Mouse (Mus musculus) forebrain, postnatal 0 days (tissue): ENCODE results near the gene Sdc3. TPM values are rescaled to one million over a fixed set of nuclear protein-coding genes. Genes with fewer than 3 reads are reported as not detected.
A peak's percentile ranks its signal among the peaks of the same experiment; 100 is the strongest.

Experiments used
- ATAC-seq: fragments of 200-750 bp; cut with Nextera tagmentation; 2 replicates; pipeline ENCODE4 v1.8.0; 2017; ENCODE audit warnings: mild to moderate bottlenecking, moderate library complexity
- DNase-seq: peaks from one replicate; pipeline ENCODE4 v3.0.0-alpha.2; 2015
- H3K27ac ChIP-seq: fragments of 300-500 bp; sonication (generic); 2 replicates; pipeline ENCODE4 v1.5.1; 2014; ENCODE audit warnings: low read depth, mild to moderate bottlenecking, antibody characterized with exemption, low read length, moderate library complexity, mixed read lengths
- H3K27me3 ChIP-seq: fragments of 300-500 bp; sonication (generic); 2 replicates; pipeline ENCODE4 v1.6.1; 2014; ENCODE audit warnings: mild to moderate bottlenecking, low read length, mixed read lengths; ENCODE audit not compliant: insufficient read depth
- H3K36me3 ChIP-seq: fragments of 300-500 bp; sonication (generic); 2 replicates; pipeline ENCODE4 v1.6.1; 2014; ENCODE audit warnings: mild to moderate bottlenecking, moderate library complexity; ENCODE audit not compliant: insufficient read depth
- H3K4me1 ChIP-seq: fragments of 300-500 bp; sonication (generic); 2 replicates; pipeline ENCODE4 v1.6.1; 2014; ENCODE audit warnings: antibody characterized with exemption; ENCODE audit not compliant: insufficient read depth
- H3K4me2 ChIP-seq: fragments of 300-500 bp; sonication (generic); 2 replicates; pipeline ENCODE4 v1.6.1; 2014; ENCODE audit warnings: low read depth, mild to moderate bottlenecking, moderate library complexity
- H3K4me3 ChIP-seq: fragments of 300-500 bp; sonication (generic); 2 replicates; pipeline ENCODE4 v1.5.1; 2014; ENCODE audit warnings: low read depth, low read length, mixed read lengths
- H3K9ac ChIP-seq: fragments of 300-500 bp; sonication (generic); 2 replicates; pipeline ENCODE4 v1.6.1; 2014; ENCODE audit warnings: mild to moderate bottlenecking
- H3K9me3 ChIP-seq: fragments of 300-500 bp; sonication (generic); 2 replicates; pipeline ENCODE4 v1.6.1; 2016; ENCODE audit warnings: low read length
- CTCF ChIP-seq: sonication (generic); IDR thresholded peaks from 2 replicates; pipeline ENCODE4 v1.5.1; 2016; ENCODE audit warnings: antibody characterized with exemption, control low read depth, low read depth
- WGBS: fragments of 180-500 bp; shearing (Covaris S2); extraction: QIAGEN DNeasy Blood & Tissue Kit; methylation state at CpG from one replicate; pipeline ENCODE4 v1.1.7; 2014; 5-methylcytosine and 5-hydroxymethylcytosine counted together
- polyA plus RNA-seq: library from polyadenylated mRNA; unstranded; fragments of >200 nt; fragmentation: Nextera tagmentation; extraction: Ambion mirVana; gene quantifications from 2 replicates; pipeline ENCODE4 v1.2.1, GENCODE M21; 2015
- total RNA-seq: library from RNA; depleted of rRNA; stranded (reverse); fragments of >200 nt; gene quantifications from 2 replicates; pipeline ENCODE4 v1.2.3, GENCODE M21; 2014

The Sdc3 gene
- total and polyA plus RNA-seq, 2 experiments from 2014 or later: 204 to 421 TPM

- H3K27ac ChIP-seq: no peak overlapping the region
- H3K4me2 ChIP-seq: no peak overlapping the region
Observed at GRCm38 (mm10) chr4:130799582-130799981, 7.2 kb downstream of the Sdc3 start.

DNA sequence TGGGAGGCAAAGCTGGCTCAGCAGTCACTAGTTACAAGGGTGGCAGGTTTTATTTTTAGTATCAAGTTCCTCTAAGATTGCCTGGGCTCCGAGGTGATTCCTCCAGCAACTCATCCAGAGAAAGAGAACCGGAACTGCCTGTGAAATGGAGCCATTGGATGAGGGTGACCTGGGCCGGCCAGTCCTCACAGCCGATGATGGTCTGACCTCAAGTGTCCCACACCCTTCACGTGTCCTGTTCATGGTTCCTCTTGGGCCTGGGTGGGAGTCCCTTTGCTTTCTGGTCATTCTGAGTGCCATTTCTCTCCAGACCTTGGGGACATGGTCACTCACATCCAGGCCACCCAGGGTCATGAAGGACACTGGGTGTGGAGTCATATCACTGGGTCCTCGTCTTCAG is 7.8 kb downstream of the Sdc3 start:
- Histone ChIP-seq H3K27ac (no peak overlapping the region), H3K36me3 (no peaks in the 10 kb centered on the region; the same call in 1 of the 2 replicates), H3K4me3 (no peak overlapping the region), H3K4me2 (no peak overlapping the region), H3K9ac (no peak overlapping the region), H3K4me1 (peaks cover 20% of the 10 kb centered on the region), H3K9me3 (no peaks in the 10 kb centered on the region), H3K27me3 (no peaks in the 10 kb centered on the region)
- 85% methylated on average over 6 of the region's 6 CpGs for WGBS
- TF ChIP-seq CTCF: no peak
- no peak for DNase-seq
- ATAC-seq: no peak

More at GRCm38 (mm10) chr4:130799582-130799981, 7.2 kb downstream of the Sdc3 start:
- TF ChIP-seq CTCF: no peak
- 78% methylated on average over 5 of the region's 5 CpGs for WGBS
- Histone ChIP-seq H3K36me3 (no peaks in the 10 kb centered on the region; the same call in 1 of the 2 replicates), H3K27me3 (no peaks in the 10 kb centered on the region), H3K4me3 (no peak overlapping the region), H3K9ac (no peak overlapping the region), H3K4me1 (peaks cover 18% of the 10 kb centered on the region), H3K9me3 (no peaks in the 10 kb centered on the region)
- ATAC-seq (no peak), DNase-seq (no peak)

DNA sequence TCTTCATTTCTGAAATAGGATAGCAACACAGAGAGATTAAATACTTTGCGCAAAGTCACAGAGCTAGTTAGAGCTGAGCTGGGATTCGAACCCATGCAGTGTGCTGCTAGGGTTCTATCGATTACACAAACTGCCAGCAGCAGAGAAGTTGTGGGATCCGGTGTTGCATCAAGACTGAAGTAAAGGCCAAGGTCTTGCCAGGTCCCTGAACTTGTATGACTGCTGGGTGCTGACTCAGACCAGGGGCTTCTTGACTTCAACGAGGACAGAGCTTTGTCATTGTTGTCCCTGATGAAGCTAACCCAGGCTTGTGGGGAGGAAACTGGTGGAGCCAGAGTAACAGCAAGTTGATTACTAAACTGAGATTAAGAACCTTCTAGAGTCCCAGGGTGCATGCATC is 8.9 kb downstream of the Sdc3 start:
- 92% methylated on average over 5 of the region's 5 CpGs for WGBS
- Histone ChIP-seq H3K4me3 (no peak overlapping the region), H3K27ac (no peak overlapping the region), H3K9ac (no peak overlapping the region), H3K27me3 (no peaks in the 10 kb centered on the region), H3K9me3 (no peaks in the 10 kb centered on the region), H3K4me1 (peaks cover 20% of the 10 kb centered on the region), H3K36me3 (no peaks in the 10 kb centered on the region; the same call in 1 of the 2 replicates), H3K4me2 (no peak overlapping the region)
- DNase-seq (no peak), ATAC-seq (no peak)
- no peak for TF ChIP-seq CTCF

- H3K4me3 ChIP-seq: no peak overlapping the region
- H3K27ac ChIP-seq: no peak overlapping the region
- 52% methylated on average over 10 of the region's 10 CpGs for WGBS
- H3K9me3 ChIP-seq: no peaks in the 10 kb centered on the region
- H3K36me3 ChIP-seq: no peaks in the 10 kb centered on the region; the same call in 1 of the 2 replicates
- DNase-seq: no peak
- no peak for ATAC-seq
- no peak for TF ChIP-seq CTCF
- no peaks in the 10 kb centered on the region for H3K27me3 ChIP-seq
- peaks cover 20% of the 10 kb centered on the region for H3K4me1 ChIP-seq
- no peak overlapping the region for H3K4me2 ChIP-seq
- no peak overlapping the region for H3K9ac ChIP-seq
Observed at GRCm38 (mm10) chr4:130801624-130802329, 9.4 kb downstream of the Sdc3 start.

DNA sequence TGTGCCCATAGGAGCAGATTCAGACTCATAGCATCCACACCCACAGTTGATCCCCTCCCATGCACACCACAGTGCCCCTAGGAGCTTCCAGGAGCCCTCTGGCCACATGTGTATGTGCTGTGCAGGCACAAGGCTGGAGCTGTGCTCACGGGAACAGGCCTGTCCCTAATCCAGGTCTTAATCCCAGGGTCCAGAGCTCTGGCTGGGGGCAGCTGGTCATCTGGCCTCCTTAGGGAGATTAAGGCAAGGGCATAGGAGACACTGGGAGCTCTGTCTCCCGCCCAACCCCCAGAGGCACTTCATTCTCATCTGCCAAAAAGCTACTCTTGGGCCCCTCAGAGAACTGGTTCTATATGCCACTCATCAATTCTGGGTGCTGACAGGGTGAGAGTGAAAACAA is 11.3 kb downstream of the Sdc3 start:
- WGBS: 61% methylated on average over 2 of the region's 2 CpGs

GRCm38 (mm10) chr4:130804292-130804691 is 12.0 kb downstream of the Sdc3 start:
- Histone ChIP-seq H3K4me2 (no peak overlapping the region), H3K9ac (no peak overlapping the region), H3K4me3 (no peak overlapping the region), H3K36me3 (no peaks in the 10 kb centered on the region; the same call in 1 of the 2 replicates), H3K9me3 (no peaks in the 10 kb centered on the region), H3K4me1 (peaks cover 18% of the 10 kb centered on the region), H3K27me3 (no peaks in the 10 kb centered on the region), H3K27ac (peak overlapping the region; percentile 77; the same call in 1 of the 2 replicates)
- TF ChIP-seq CTCF: no peak
- DNase-seq (no peak), ATAC-seq (no peak)
- WGBS: 54% methylated on average over 2 of the region's 2 CpGs

More for the DNA sequence above, 11.3 kb downstream of the Sdc3 start:
- no peaks in the 10 kb centered on the region for H3K9me3 ChIP-seq
- H3K4me1 ChIP-seq: peaks cover 18% of the 10 kb centered on the region
- H3K36me3 ChIP-seq: no peaks in the 10 kb centered on the region; the same call in 1 of the 2 replicates
- TF ChIP-seq CTCF: no peak
- no peak overlapping the region for H3K4me2 ChIP-seq
- DNase-seq (no peak), ATAC-seq (no peak)
- H3K27ac ChIP-seq: no peak overlapping the region
- no peaks in the 10 kb centered on the region for H3K27me3 ChIP-seq
- H3K9ac ChIP-seq: no peak overlapping the region
- H3K4me3 ChIP-seq: no peak overlapping the region

GRCm38 (mm10) chr4:130804771-130805361 is 12.5 kb downstream of the Sdc3 start:
- WGBS: 19% methylated on average over 7 of the region's 7 CpGs
- ATAC-seq (peak; percentile 85), DNase-seq (peak; percentile 80)
- H3K27me3 ChIP-seq: no peaks in the 10 kb centered on the region
- H3K4me2 ChIP-seq: no peak overlapping the region
- H3K4me1 ChIP-seq: peaks cover 18% of the 10 kb centered on the region
- TF ChIP-seq CTCF: no peak
- no peaks in the 10 kb centered on the region for H3K9me3 ChIP-seq
- H3K9ac ChIP-seq: no peak overlapping the region
- H3K27ac ChIP-seq: peak overlapping the region; percentile 77
- no peak overlapping the region for H3K4me3 ChIP-seq
- no peaks in the 10 kb centered on the region; the same call in 1 of the 2 replicates for H3K36me3 ChIP-seq
